Mouse (Mus musculus) R1 (cell line): Measurements from ENCODE around the gene Klhdc2.

Source experiments
- DNase-seq: peaks from one replicate; pipeline ENCODE4 v3.0.0-alpha.2; 2018; ENCODE audit warnings: low read depth, low spot score

The Klhdc2 gene

DNA sequence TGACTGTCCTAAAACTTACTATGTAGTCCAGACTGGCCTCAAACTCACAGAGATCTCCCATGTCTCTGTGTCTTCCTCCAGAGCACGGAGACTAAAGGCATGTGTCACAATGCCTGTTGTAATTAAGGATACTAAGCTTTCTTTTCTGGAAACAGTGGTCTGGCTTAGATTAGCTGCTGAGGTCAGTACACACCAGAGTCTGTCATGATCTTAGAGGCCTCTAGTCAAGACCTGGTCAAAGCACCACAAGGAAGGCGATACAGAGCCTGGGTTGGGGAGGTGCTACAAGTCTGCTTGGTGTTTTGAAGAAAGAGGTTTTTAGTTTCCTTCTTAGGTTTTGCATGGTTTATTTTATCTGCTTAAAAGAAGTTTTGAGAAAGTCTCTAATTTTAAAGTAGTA lies 3.9 kb downstream of the Klhdc2 start:
- DNase-seq, result no peak

- DNase-seq, result no peak
Observed at GRCm38 (mm10) chr12:69302171-69302570, 5.7 kb downstream of the Klhdc2 start.

- no peak for DNase-seq
Observed at GRCm38 (mm10) chr12:69304051-69304450, 7.6 kb downstream of the Klhdc2 start.

GRCm38 (mm10) chr12:69306333-69306732 lies 9.9 kb downstream of the Klhdc2 start:
- peak; percentile 38 for DNase-seq

GRCm38 (mm10) chr12:69309659-69310058 lies 13.2 kb downstream of the Klhdc2 start:
- DNase-seq, result no peak

GRCm38 (mm10) chr12:69318431-69318830 lies 21.9 kb downstream of the Klhdc2 start:
- DNase-seq, result no peak

DNA sequence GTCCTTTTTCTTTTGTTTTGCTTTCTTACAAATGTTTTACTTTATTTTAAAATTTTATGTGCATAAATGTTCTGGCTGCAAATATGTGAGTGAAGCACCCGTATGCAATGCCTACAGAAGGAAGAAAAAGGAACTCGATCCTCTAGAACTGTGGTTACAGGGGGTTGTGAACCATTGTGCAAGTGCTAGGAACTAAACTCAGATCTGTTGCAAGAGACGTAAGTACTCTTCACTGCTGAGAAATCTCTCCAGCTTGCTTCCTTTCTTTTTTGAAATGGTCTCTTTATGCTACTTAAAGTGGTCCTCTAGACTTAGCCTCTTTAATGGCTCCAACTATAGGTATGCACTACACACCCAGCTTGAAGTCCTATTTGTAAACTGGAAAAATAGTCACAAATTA lies 34.7 kb downstream of the Klhdc2 start:
- no peak for DNase-seq

DNA sequence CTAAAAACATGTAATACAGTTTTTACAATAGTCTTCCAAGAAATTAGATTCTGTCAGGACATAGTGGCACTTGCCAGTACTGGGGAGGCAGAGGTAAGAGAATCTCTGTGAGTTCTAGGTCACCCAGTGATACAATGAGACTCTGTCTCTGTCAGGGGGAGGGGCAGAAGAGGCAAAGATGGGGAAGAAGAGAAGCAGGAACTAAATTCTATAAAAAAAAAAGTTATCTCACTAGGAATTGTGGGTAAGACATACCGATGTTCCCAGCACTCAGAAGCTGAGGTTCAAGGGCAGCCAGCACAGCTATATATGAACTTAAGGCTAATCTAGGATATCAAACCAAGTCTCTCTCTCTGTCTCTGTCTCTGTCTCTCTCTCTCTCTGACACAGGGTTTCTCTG lies 35.7 kb downstream of the Klhdc2 start:
- no peak for DNase-seq

- DNase-seq, result peak; percentile 52
Observed at GRCm38 (mm10) chr12:69333547-69333946, 37.1 kb downstream of the Klhdc2 start.

GRCm38 (mm10) chr12:69349928-69350327 lies 53.4 kb downstream of the Klhdc2 start:
- no peak for DNase-seq

DNA sequence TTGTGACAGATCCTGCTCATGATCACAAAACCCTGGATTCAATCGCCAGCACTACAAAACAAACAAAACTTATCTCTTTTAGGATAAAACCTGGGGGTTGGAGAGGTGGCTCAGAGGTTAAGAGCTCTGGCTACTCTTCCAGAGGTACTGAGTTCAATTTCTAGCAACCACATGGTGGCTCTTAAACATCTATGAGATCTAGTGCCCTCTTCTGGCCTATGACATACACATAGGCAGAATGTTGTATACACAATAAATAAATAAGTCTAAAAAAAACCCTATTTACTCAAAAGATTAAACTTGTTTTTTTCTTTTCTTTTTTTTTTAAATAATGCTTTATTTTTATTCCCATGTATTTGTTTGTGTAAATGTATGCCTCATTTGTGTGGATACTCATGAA lies 55.2 kb downstream of the Klhdc2 start:
- peak; percentile 48 for DNase-seq

DNA sequence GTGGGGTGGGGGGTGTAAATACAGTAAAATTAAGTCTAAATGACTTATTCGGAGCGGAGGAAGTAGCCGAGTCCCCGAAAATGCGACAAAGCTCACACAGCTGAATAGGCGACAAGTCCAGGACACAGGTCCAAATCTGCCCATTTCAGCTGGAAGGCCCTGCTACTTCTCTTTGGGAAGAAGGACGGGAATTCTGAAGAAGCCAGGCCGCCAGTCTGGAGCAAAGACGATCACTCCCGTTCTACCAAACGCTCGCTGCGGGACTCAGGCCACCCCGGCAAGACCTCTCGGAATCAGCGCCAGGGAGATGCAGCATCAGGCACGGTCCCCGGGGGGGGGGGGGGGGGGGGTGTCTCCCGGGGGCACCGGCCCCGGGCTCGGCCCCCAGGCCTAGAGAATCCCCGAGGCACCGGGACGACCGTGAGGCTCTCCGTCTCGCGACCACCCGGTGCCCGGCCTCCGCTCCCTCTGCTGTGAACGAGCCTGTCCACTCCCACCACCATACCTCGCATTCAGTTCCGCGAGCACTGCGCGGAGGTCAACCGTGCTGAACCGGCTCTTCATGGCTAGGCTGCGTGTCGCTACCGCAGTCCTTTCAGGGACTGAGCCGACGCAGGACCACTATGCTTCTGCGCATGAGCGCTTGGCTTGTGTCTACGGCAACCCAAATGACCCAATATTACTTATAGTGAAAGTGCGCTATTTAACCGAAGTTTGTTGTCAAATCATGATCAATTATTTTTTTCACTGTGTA lies 60.2 kb downstream of the Klhdc2 start, which contains the start of gene Nemf:
Gene Nemf, minus strand, starts transcription at position 620 of the 754 bp plus-strand sequence.
- DNase-seq, result peak; percentile 90

DNA sequence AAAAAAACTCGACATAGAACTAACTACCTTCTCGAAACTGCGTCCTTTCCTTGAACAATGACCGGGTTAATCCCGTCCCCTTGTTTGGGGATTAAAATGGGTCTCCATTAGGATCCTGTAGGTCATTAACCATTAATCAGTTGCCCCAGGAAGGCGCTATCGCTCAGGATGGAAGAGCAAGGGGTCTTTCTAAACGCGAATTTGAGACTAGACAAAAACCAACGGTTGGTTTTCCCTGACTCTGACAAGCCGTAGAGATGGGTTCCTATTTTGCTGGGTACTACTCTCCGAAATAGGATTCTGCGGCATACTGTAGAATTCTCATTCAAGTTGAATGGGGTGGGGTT lies 60.8 kb downstream of the Klhdc2 start:
- DNase-seq, result no peak
